Comparison of ENCODE assay signal across 14 mouse cellular contexts in genomic region chr13:111845471-111845870, GRCm38 (mm10). TPM values are rescaled to one million over a fixed set of nuclear protein-coding genes. Genes with fewer than 3 reads are reported as not detected.
A peak's percentile ranks its signal among the peaks of the same experiment; 100 is the strongest.
DNase-seq lines count a peak whose midpoint lies in the region; ATAC-seq and TF ChIP-seq lines count a peak whose summit lies in the region.
"Had no signal": no experiment of that assay in that cellular context is flagged by ENCODE, and none has a peak within 500 bp of the region (broad histone marks: within the 10 kb centered on the region; RNA-seq: fewer than 3 reads in every experiment).

No protein-coding gene starts in this region.

- DNase-seq in heart, adult 9 months (ENCODE audit: low spot score in 2 of 2) = no peak
- DNase-seq in B cell, adult 2 months = peak; percentile 53 to 58
- DNase-seq in embryonic facial prominence, embryonic 10.5 days (ENCODE audit: low spot score) = peak; percentile 59
- peak; percentile 73 for DNase-seq in kidney, postnatal 0 days (ENCODE audit: low spot score)
- DNase-seq in frontal cortex, postnatal 14 days (ENCODE audit: low spot score in 2 of 2) = no peak
- DNase-seq in frontal cortex, postnatal 10 days (ENCODE audit: low spot score in 2 of 2) = no peak
- DNase-seq in lung, postnatal 0 days (ENCODE audit: low spot score) = no peak
- DNase-seq: adrenal gland, postnatal 25 days; gastrocnemius, postnatal 14 days; heart, postnatal 14 days; liver, embryonic 13.5 days; thymus, postnatal 4 days had no signal

- TF ChIP-seq CTCF in kidney, postnatal 0 days (IDR thresholded peaks at IDR 0.05; ENCODE audit: low read depth) = no peak
- TF ChIP-seq CTCF in lung, postnatal 0 days (IDR thresholded peaks at IDR 0.05) = no peak

- no peak for ATAC-seq in heart, embryonic 13.5 days (ENCODE audit: extremely low read depth, insufficient number of reproducible peaks, low FRiP score, low TSS enrichment)
- peak; percentile 94 for ATAC-seq in kidney, postnatal 0 days (replicated peaks; ENCODE audit: low FRiP score, low read depth)
- no peak for ATAC-seq in lung, postnatal 0 days

- 0 out of 2 replicates have a peak overlapping the region, but pooled peaks have one; percentile 5 for H3K9ac ChIP-seq in heart, embryonic 13.5 days
- no peak overlapping the region for H3K9ac ChIP-seq in kidney, postnatal 0 days (ENCODE audit: low read depth, low read length)
- H3K9ac ChIP-seq in lung, postnatal 0 days (replicated peaks; ENCODE audit: low read depth) = no peak overlapping the region
- H3K9ac ChIP-seq: liver, embryonic 13.5 days had no signal

- H3K27me3 ChIP-seq in heart, embryonic 13.5 days (replicated peaks) = no peaks in the 10 kb centered on the region
- no peaks in the 10 kb centered on the region for H3K27me3 ChIP-seq in embryonic facial prominence, embryonic 10.5 days (replicated peaks; ENCODE audit: low read depth, poor library complexity, severe bottlenecking)
- no peaks in the 10 kb centered on the region for H3K27me3 ChIP-seq in kidney, postnatal 0 days (ENCODE audit: insufficient read depth, low read length)
- H3K27me3 ChIP-seq in lung, postnatal 0 days (replicated peaks; ENCODE audit: insufficient read depth, low read length) = no peaks in the 10 kb centered on the region
- H3K27me3 ChIP-seq: liver, embryonic 13.5 days had no signal

- H3K9me3 ChIP-seq in heart, embryonic 13.5 days = no peaks in the 10 kb centered on the region
- no peaks in the 10 kb centered on the region for H3K9me3 ChIP-seq in embryonic facial prominence, embryonic 10.5 days
- H3K9me3 ChIP-seq in kidney, postnatal 0 days (replicated peaks; ENCODE audit: low read length) = no peaks in the 10 kb centered on the region
- H3K9me3 ChIP-seq in lung, postnatal 0 days (ENCODE audit: low read length) = no peaks in the 10 kb centered on the region
- H3K9me3 ChIP-seq: liver, embryonic 13.5 days had no signal

- H3K4me2 ChIP-seq in heart, embryonic 13.5 days = no peak overlapping the region
- H3K4me2 ChIP-seq in kidney, postnatal 0 days (ENCODE audit: low read length) = no peak overlapping the region
- no peak overlapping the region for H3K4me2 ChIP-seq in lung, postnatal 0 days (replicated peaks; ENCODE audit: low read depth, low read length)
- H3K4me2 ChIP-seq: liver, embryonic 13.5 days had no signal

- no peak overlapping the region for H3K27ac ChIP-seq in heart, embryonic 13.5 days (replicated peaks)
- H3K27ac ChIP-seq in embryonic facial prominence, embryonic 10.5 days (replicated peaks) = 0 out of 2 replicates have a peak overlapping the region, but pooled peaks have one; percentile 19
- no peak overlapping the region for H3K27ac ChIP-seq in kidney, postnatal 0 days
- no peak overlapping the region for H3K27ac ChIP-seq in lung, postnatal 0 days (ENCODE audit: low read length)
- H3K27ac ChIP-seq: liver, embryonic 13.5 days; macrophage had no signal

- TF ChIP-seq EP300 in lung, postnatal 0 days (IDR thresholded peaks at IDR 0.05) = no peak

- peaks cover 3% of the 10 kb centered on the region; the same call in 1 of the 2 replicates for H3K4me1 ChIP-seq in heart, embryonic 13.5 days
- H3K4me1 ChIP-seq in embryonic facial prominence, embryonic 10.5 days = peaks cover 12% of the 10 kb centered on the region
- 0 out of 2 replicates have a peak, but pooled peaks cover 5% of the 10 kb centered on the region for H3K4me1 ChIP-seq in kidney, postnatal 0 days (replicated peaks; ENCODE audit: insufficient read depth, low read length)
- H3K4me1 ChIP-seq in lung, postnatal 0 days (ENCODE audit: insufficient read depth, low read depth, low read length) = no peaks in the 10 kb centered on the region

- no peak overlapping the region for H3K4me3 ChIP-seq in heart, embryonic 13.5 days
- no peak overlapping the region for H3K4me3 ChIP-seq in embryonic facial prominence, embryonic 10.5 days
- H3K4me3 ChIP-seq in kidney, postnatal 0 days (replicated peaks; ENCODE audit: low read depth, low read length) = no peak overlapping the region
- no peak overlapping the region for H3K4me3 ChIP-seq in lung, postnatal 0 days (ENCODE audit: low read depth, low read length)
- H3K4me3 ChIP-seq: liver, embryonic 13.5 days had no signal

- no peaks in the 10 kb centered on the region for H3K36me3 ChIP-seq in heart, embryonic 13.5 days
- H3K36me3 ChIP-seq in embryonic facial prominence, embryonic 10.5 days (replicated peaks) = no peaks in the 10 kb centered on the region
- H3K36me3 ChIP-seq in kidney, postnatal 0 days (ENCODE audit: insufficient read depth, low read length) = no peaks in the 10 kb centered on the region
- no peaks in the 10 kb centered on the region for H3K36me3 ChIP-seq in lung, postnatal 0 days (ENCODE audit: insufficient read depth, low read length)
- H3K36me3 ChIP-seq: liver, embryonic 13.5 days had no signal

- WGBS in heart, embryonic 13.5 days = 43% methylated on average over 9 of the region's 9 CpGs
- WGBS in embryonic facial prominence, embryonic 10.5 days = 29% methylated on average over 9 of the region's 9 CpGs
- 16% methylated on average over 9 of the region's 9 CpGs for WGBS in kidney, postnatal 0 days
- 55% methylated on average over 9 of the region's 9 CpGs for WGBS in lung, postnatal 0 days

RNA-seq across cellular contexts. Expression of gene Map3k1, which starts 36.7 kb away (rescaled TPM):
- 12.5 and 12.8 TPM in 2 replicates for polyA plus RNA-seq in heart, embryonic 13.5 days (2015; fragmentation: Nextera tagmentation; extraction: Ambion mirVana)
- 15.7 and 16.1 TPM in 2 replicates for polyA plus RNA-seq in embryonic facial prominence, embryonic 10.5 days (2016; fragmentation: Nextera tagmentation; extraction: Ambion mirVana)
- 30.3 and 33.1 TPM in 2 replicates for polyA plus RNA-seq in kidney, postnatal 0 days (2015; fragmentation: Nextera tagmentation; extraction: Ambion mirVana)
- 16.6 and 18.0 TPM in 2 replicates for polyA plus RNA-seq in lung, postnatal 0 days (2015; fragmentation: Nextera tagmentation; extraction: Ambion mirVana)

Comparison
In these comparisons a context has a peak if more than half of its experiments do, and no peak if none do; other contexts are left out.
1. DNase-seq: peak in B cell, adult 2 months (2 of 2), embryonic facial prominence, embryonic 10.5 days (single experiment) and kidney, postnatal 0 days (single experiment); none in heart, adult 9 months (0 of 2), frontal cortex, postnatal 14 days (0 of 2), frontal cortex, postnatal 10 days (0 of 2) and lung, postnatal 0 days (single experiment).